Mouse (Mus musculus) mammary gland, adult 2 months (tissue): Measurements from ENCODE around the gene Kif23. TPM values are rescaled to one million over a fixed set of nuclear protein-coding genes. Genes with fewer than 3 reads are reported as not detected.

Source experiments
- polyA plus RNA-seq: library from polyadenylated mRNA; depleted of rRNA; stranded (reverse); fragments of >200 nt; gene quantifications from 2 replicates; pipeline ENCODE4 v1.2.3, GENCODE M21; 2012; ENCODE audit warnings: low replicate concordance; rRNA removed

Kif23 gene
- polyA plus RNA-seq: 0.99 and 2.1 TPM in 2 replicates

DNA sequence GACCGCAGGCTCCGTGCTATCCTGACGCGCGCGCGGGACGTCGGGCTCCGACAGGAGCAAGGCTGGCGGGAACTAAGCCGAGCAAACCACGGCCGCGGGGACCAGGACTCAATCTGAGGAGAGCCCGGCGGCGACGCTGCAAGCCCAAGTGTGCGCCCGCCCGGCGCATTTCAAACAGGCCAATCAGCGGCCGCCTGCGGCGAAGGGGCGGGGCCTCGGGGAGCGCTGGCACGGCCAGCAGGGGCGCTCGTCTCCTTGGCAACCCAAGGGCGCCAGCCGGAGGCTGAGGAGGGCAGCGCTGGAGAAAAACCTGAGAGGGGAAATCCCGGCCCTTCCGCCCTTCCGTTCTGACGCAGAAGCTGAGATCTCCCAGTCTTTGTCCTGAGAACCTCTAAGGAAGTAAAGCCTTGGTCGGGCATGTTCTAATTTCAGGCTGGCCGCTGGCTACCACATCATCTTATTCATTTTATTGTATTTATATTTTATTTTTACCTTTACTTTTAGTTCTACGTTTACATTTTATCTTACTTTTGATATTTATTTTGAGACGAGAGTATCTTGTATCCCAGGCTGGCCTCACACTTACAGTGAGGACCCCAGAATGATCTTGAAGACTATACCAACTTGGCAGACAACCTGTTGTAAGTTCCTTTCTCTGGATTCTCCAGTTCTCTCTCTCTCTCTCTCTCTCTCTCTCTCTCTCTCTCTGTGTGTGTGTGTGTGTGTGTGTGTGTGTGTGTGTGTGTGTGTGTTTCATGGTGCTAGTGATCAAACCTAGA lies at the start of gene Kif23:
Gene Kif23, minus strand, starts transcription at position 152 of the 779 bp plus-strand sequence.

DNA sequence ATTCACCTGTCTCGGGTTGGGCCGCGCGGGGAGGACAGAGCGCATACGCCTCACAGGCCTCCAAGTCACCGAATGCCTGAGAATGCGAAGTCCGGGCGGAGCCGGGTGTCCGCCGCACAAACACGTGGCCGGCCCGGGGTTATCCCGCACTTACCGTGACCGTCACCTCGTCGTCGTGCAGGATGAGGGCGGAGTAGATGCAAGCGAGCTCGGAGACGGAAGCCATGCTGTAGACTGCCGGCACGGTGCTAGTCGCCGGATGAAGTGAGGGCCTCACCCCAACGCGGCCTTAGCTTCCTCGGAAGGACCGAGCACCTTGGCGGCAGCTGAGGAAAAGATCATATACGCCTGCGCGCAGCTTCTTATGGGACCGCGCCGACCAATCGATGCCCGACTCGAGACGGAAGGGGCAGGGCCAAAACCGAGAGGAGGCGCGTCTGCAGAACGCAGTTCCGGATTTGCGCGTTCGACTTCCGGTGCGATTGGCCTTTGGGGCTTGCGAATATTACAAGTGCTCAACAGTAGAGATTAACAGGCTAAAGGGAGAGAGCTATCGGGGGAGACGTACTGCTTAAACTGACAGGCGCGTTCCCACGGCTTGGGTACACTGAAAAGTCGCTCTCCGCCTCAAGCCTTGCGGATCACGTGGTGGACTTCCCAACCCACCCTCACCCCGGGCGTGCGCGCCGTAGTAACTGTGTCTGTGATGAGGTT lies 32.2 kb downstream of the Kif23 start, which contains the start of gene Rplp1:
Gene Rplp1, minus strand, starts transcription at position 340 of the 714 bp plus-strand sequence.

Other genes with a start within 250 kb of the Kif23 start
- 7,169 and 9,974 TPM in 2 replicates for gene Rplp1, start 32.2 kb downstream of the Kif23 start, polyA plus RNA-seq
- gene Paqr5, start 80.1 kb upstream of the Kif23 start, polyA plus RNA-seq: 2.8 and 6.5 TPM in 2 replicates
- 2.6 and 7.0 TPM in 2 replicates for gene Glce, start 175.9 kb upstream of the Kif23 start, polyA plus RNA-seq